Mouse (Mus musculus) skeletal muscle tissue, adult 2 months (tissue): ENCODE results near the gene Cbx1.
"Not testable (repeated sequence)": the region's sequence is repeated elsewhere in the genome, so short reads cannot be mapped to it uniquely, and the experiment has no call there.

ENCODE experiments used
- DNase-seq: peaks from one replicate; pipeline ENCODE4 v3.0.0-alpha.2; 2012; ENCODE audit warnings: low read depth, low spot score

Cbx1 gene

DNA sequence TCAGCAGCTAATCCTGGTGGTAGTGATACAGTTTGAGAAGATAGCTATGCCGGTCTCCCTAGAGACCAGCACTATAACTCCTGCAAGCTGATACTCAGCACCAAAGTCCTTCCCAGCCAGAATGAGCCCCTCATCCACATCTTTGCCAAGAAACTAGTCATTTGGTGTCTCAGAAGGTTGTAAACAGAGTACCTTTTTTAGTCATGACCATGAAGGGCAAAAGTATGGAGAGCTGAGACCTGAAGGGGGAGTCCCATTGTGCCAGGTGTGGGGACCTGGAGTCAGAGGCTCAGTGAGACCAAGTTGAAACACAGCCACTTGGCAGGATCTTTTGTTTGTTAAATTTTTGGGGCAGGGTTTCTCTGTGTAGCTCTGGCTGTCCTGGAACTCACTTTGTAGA is 45.2 kb downstream of the Cbx1 start:
- DNase-seq: no peak

- peak; percentile 59 for DNase-seq
Observed at GRCm38 (mm10) chr11:96837298-96837697, 48.4 kb downstream of the Cbx1 start.

GRCm38 (mm10) chr11:96838341-96838740 is 49.4 kb downstream of the Cbx1 start:
- DNase-seq: no peak

- no peak for DNase-seq
Observed at GRCm38 (mm10) chr11:96839428-96839827, 50.5 kb downstream of the Cbx1 start.

DNA sequence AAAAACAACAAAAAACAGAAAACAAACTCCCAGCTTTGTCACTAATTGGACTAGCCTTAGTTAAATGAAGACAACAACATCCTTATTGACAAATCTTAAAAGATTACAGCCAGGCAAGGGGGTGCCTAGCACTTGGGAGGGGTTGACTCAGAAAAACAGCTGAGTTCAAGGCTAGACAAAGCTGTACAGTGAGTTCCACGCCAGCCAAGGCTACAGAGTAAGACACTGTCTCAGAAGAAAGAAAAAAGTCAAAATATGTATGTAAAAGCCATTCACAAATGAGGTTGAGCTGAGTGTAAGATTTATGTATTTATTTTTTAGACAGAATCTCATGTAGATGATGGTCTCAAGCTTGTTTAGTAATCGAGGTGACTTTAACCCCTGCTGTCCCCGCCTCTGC is 51.0 kb downstream of the Cbx1 start:
- no peak for DNase-seq

DNA sequence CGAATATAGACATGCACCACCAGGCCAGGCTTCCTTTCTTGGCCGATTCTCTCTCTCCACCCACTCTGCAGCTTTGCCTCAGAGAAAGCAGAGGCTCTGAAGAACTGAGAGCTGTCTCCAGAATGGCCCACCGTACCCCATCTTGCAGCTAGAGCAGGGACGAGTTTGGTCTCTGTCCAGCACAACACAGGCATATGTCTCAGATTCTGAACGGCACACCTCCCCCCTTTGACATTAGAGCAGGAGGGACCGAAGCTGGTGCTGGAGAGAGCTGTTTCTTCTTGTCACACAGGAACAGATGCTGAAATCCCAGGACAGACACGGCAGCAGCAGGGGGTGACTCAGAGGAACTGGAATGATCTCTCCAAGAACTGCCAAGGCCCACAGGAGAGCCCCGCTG is 51.4 kb downstream of the Cbx1 start:
- no peak for DNase-seq

GRCm38 (mm10) chr11:96843627-96844026 is 54.7 kb downstream of the Cbx1 start:
- no peak for DNase-seq

GRCm38 (mm10) chr11:96847240-96847639 is 58.3 kb downstream of the Cbx1 start:
- DNase-seq: no peak

- DNase-seq: no peak
Observed at GRCm38 (mm10) chr11:96848694-96849093, 59.8 kb downstream of the Cbx1 start.

GRCm38 (mm10) chr11:96849145-96849544 is 60.2 kb downstream of the Cbx1 start:
- not testable (repeated sequence) for DNase-seq

- DNase-seq: no peak
Observed at GRCm38 (mm10) chr11:96849681-96850467, 60.9 kb downstream of the Cbx1 start, which contains the start of gene Copz2. Gene Copz2, plus strand, starts transcription at chr11:96849870.

GRCm38 (mm10) chr11:96857446-96857845 is 68.5 kb downstream of the Cbx1 start:
- no peak for DNase-seq
